In genomic region chr6:48872596-48872995, GRCm38 (mm10) we compare ENCODE assay signal across 17 mouse cellular contexts. TPM values are rescaled to one million over a fixed set of nuclear protein-coding genes. Genes with fewer than 3 reads are reported as not detected.
"Had no signal": no experiment of that assay in that cellular context is flagged by ENCODE, and none has a peak within 500 bp of the region (broad histone marks: within the 10 kb centered on the region; RNA-seq: fewer than 3 reads in every experiment).

Gene Aoc1, plus strand, starts transcription at chr6:48872896.

- H3K36me3 ChIP-seq: liver, embryonic 15.5 days; midbrain, embryonic 15.5 days; neural tube, embryonic 12.5 days; stomach, embryonic 15.5 days had no signal

- H3K4me3 ChIP-seq: layer of hippocampus, adult 2 months; liver, embryonic 15.5 days; midbrain, embryonic 15.5 days; neural tube, embryonic 12.5 days; stomach, embryonic 15.5 days had no signal

- H3K27ac ChIP-seq: layer of hippocampus, adult 2 months; liver, embryonic 15.5 days; midbrain, embryonic 15.5 days; neural tube, embryonic 12.5 days; stomach, embryonic 15.5 days had no signal

- H3K4me1 ChIP-seq: liver, embryonic 15.5 days; neural tube, embryonic 12.5 days; stomach, embryonic 15.5 days had no signal

- H3K4me2 ChIP-seq: liver, embryonic 11.5 days; liver, embryonic 15.5 days; midbrain, embryonic 11.5 days; midbrain, embryonic 15.5 days; neural tube, embryonic 12.5 days; stomach, embryonic 15.5 days had no signal

- H3K27me3 ChIP-seq: liver, embryonic 15.5 days; midbrain, embryonic 15.5 days; stomach, embryonic 15.5 days had no signal

- H3K9me3 ChIP-seq: liver, embryonic 15.5 days; midbrain, embryonic 15.5 days; neural tube, embryonic 12.5 days; stomach, embryonic 15.5 days had no signal

- ATAC-seq: inflammation-experienced regulatory T-cells, adult 6 months; lung, postnatal 0 days; midbrain, embryonic 15.5 days had no signal

- H3K9ac ChIP-seq: liver, embryonic 15.5 days; midbrain, embryonic 15.5 days; neural tube, embryonic 12.5 days; stomach, embryonic 15.5 days had no signal

- DNase-seq: lung, adult 2 months; lung, postnatal 36 days; spleen, adult 18-20 months; thymus, postnatal 4 days had no signal

RNA-seq across cellular contexts. Expression of gene Aoc1, which starts in this region (rescaled TPM):
- total RNA-seq: layer of hippocampus, adult 2 months; layer of hippocampus, postnatal 10 days; left cerebral cortex, postnatal 36 days; monocyte, adult 5-6 weeks; neutrophil, adult 5-6 weeks had no signal
- polyA plus RNA-seq: inflammation-experienced regulatory T-cells, adult 6 months; liver, embryonic 11.5 days; liver, embryonic 15.5 days; midbrain, embryonic 11.5 days; midbrain, embryonic 15.5 days had no signal
